Mouse (Mus musculus): Measurements from ENCODE around the gene Dlg1.

Dlg1 gene

GRCm38 (mm10) chr16:31844246-31844645, 181.0 kb downstream of the Dlg1 start:
- DNase-seq (ENCODE audit: inconsistent ontology term), result no peak

DNA sequence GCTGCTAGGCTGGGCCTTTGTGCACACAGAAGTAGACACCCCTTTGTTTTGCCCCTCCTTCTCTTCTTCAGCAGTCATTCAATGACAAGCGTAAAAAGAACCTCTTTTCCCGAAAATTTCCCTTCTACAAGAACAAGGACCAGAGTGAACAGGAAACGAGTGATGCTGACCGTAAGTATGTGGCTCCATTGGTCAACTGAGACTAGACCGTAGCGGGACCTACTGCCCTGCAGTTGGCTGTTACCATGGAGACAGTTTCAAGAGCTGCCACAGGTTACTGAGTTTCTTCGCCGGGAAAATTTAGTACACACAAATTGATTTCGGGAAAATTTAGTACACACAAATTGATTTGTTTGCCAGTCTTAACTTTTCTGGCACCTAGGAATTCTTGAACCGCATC, 183.5 kb downstream of the Dlg1 start:
- DNase-seq (ENCODE audit: inconsistent ontology term), result no peak

GRCm38 (mm10) chr16:31863920-31864319, 200.7 kb downstream of the Dlg1 start:
- no peak for DNase-seq (ENCODE audit: inconsistent ontology term)

DNA sequence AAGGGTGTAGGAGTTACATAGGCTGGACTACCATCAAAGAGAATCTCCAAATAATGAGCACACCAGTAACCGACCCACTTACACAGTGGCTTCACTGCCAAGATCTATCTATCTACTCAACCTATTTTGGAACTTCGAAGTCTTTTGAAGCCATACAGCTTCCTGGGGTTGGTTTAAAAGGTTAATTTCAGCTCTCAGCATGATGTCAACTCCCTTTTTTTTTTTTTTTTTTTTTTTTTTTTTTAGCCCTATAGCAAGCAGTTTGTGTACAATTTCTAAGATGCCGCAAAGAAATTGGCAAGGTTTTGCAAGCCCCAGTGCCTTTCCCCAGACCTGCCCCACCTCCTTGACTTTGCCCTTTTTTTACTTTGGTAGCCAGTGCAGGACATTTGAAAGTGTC, 202.0 kb downstream of the Dlg1 start:
- no peak for DNase-seq (ENCODE audit: inconsistent ontology term)

- no peak for DNase-seq (ENCODE audit: inconsistent ontology term)
Observed at GRCm38 (mm10) chr16:31866911-31867310, 203.7 kb downstream of the Dlg1 start.

DNA sequence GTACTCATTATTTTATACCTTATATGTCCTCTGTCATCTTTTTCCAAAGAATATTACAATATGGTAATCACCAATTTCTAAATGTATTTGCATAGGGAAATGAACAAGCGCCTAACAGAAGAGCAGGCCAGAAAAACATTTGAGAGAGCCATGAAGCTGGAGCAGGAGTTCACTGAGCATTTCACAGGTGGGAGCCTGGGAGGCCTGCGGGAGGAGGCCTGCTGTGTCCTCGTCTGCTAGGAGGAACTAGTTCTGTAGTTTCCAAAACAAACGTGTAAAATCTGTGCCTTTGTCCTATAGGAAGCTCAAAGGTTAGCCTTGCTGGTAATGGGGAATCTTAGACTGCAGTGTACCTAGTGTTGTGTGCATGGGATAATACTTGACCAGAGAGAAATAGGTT, 204.5 kb downstream of the Dlg1 start:
- DNase-seq (ENCODE audit: inconsistent ontology term), result no peak

DNA sequence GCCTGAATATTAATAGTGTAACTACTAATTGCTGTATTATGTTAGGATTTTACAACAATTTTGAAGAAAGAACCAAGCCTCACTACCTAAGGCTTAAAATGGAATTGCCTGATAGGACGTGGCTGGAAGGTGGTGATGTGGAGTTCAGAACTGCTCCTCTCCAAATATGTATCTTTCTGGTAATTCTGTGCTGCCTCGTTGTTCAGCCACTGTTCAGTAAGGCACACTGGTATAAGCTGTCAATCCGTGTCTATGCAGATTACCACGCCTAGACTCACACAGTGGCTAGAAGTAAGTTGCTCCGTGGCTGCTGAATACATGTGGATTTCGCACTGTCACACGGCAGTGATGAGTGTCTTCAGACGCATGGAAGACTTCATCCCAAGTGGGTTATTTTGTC, 210.5 kb downstream of the Dlg1 start:
- DNase-seq (ENCODE audit: inconsistent ontology term), result no peak

GRCm38 (mm10) chr16:31875391-31875790, 212.1 kb downstream of the Dlg1 start:
- DNase-seq (ENCODE audit: inconsistent ontology term), result no peak

DNA sequence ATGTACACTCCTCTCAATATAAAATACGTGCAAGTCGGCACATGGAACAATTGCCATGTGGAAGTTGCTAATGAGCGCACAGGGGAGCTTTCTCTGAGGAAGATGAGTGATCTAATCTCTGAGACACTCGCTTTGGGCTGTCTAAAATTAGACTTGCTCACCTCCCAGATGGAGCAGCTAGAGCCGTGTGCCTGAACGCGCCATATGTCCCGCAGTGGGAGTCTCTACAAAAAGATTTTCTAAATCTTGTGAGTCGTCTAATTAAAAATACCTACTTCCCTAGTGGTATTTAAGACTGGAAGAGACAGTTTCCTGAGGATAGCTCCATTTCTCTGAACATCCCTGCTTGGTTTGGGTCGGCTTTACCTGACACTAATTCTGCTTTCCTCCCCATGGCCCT, 213.1 kb downstream of the Dlg1 start:
- no peak for DNase-seq (ENCODE audit: inconsistent ontology term)

DNA sequence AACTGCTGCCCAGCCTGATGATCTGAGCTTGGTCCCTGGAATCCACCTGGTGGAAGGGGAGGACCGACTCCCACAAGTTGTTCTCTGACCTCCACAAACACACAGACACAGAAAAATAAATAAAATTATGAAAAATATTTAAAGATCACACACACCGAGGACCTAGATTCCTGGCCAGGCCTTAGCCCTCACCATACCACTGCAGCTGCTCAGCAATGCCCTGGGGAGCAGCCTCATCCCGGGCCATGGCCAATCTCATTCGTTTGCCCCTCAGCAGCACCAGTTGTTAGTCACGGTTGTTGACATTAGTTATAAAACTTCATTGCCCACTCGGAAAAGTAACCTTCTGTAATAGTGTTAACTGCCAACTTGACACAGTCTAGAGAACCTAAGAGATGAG, 214.8 kb downstream of the Dlg1 start:
- no peak for DNase-seq (ENCODE audit: inconsistent ontology term)

- peak; percentile 74 for DNase-seq (ENCODE audit: inconsistent ontology term)
Observed at GRCm38 (mm10) chr16:31878573-31879257, 215.5 kb downstream of the Dlg1 start, which contains the start of gene Meltf. Gene Meltf, plus strand, starts transcription at chr16:31878810.

DNA sequence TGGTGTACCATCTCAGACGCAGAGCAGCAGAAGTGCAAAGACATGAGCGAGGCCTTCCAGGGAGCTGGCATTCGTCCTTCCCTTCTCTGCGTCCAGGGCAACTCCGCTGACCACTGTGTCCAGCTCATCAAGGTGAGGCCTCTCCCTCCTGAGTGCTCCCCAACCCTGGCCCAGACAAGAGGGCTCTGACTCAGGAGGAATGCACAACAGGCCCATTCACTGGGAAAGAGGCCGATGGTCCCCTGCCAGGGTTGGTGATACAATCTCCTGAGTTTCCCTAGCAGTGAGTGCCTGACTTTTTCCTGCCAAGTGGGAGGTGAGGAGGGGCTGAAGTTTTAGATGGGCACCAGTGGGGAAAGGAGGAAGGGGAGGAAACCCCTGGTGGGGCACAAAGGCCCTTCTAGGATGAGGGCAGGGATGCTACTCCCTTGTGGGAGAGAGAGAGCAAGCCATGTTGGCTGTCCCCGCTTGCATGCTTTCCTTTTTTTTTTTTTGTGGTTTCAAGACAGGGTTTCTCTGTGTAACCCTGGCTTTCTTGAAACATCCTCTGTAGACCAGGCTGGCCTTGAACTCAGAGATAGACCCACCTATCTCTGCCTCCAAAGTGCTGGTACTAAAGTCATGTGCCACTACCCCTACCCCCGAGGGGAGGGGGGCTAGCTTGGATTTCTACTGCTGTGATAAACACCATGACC, 217.1 kb downstream of the Dlg1 start:
- peak; percentile 77 for DNase-seq (ENCODE audit: inconsistent ontology term)

- peak; percentile 42 for DNase-seq (ENCODE audit: inconsistent ontology term)
Observed at GRCm38 (mm10) chr16:31882381-31882908, 219.2 kb downstream of the Dlg1 start.

GRCm38 (mm10) chr16:31883302-31883701, 220.1 kb downstream of the Dlg1 start:
- DNase-seq (ENCODE audit: inconsistent ontology term), result peak; percentile 43

DNA sequence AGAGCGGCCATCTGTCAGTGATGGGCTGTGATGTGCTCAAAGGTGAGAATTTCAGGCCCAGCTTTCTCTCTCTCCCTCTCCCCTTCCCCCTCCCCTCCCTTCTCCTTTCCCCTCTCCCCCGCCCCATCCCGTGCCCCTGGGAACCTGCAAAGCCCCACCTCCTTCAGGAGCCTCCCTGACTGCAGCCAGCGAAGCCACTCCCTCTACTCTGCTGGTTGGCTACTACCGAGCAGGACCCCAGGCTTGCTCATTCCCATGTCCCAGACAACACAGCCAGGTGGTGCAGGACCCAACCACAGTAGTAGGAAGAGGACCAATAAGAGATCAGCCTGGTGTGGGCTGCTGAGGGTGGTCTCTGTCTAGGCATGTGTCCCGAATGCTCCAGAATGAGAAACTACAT, 220.7 kb downstream of the Dlg1 start:
- DNase-seq (ENCODE audit: inconsistent ontology term), result no peak

GRCm38 (mm10) chr16:31890907-31891306, 227.7 kb downstream of the Dlg1 start:
- no peak for DNase-seq (ENCODE audit: inconsistent ontology term)

GRCm38 (mm10) chr16:31893396-31894141, 230.3 kb downstream of the Dlg1 start:
- DNase-seq (ENCODE audit: inconsistent ontology term), result no peak

- DNase-seq (ENCODE audit: inconsistent ontology term), result no peak
Observed at GRCm38 (mm10) chr16:31896971-31897774, 233.9 kb downstream of the Dlg1 start.

DNA sequence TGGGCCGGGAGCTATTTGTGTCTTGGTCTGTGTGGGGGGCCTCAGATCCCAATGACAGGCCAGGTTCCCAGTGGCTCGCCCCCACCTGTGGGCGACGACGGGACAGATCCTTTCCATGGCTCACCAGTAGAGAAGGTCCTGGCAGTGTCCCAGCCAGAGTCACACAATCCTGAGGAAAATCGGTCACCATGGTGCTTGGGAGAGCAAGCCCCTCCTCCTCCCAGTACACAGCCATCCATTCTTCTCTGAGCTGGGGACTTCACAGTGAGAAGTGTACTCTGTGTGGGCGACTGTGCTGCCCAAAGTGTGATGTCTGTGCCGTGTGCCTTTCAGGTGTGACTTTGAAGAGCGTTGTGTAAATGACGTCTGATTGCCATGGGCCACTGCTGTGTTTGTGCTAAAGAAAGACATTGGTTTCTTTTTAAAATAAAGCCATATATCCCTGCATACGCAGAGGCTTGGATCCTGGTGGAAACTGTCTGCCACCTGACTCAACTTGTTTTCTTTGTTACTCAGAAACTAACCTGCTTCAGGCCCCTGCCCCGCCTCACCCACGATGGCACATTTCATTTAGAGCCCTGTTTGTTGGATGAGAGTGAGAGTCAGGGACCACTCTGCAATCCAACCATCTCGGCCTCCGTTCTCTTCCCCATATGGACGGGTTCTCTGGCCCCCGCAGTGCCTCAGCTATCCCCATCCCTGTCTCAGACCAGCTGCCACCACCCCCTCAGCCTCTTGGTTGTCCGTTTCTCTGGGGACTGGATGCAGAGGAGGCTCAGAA, 235.5 kb downstream of the Dlg1 start:
- peak; percentile 62 for DNase-seq (ENCODE audit: inconsistent ontology term)

DNA sequence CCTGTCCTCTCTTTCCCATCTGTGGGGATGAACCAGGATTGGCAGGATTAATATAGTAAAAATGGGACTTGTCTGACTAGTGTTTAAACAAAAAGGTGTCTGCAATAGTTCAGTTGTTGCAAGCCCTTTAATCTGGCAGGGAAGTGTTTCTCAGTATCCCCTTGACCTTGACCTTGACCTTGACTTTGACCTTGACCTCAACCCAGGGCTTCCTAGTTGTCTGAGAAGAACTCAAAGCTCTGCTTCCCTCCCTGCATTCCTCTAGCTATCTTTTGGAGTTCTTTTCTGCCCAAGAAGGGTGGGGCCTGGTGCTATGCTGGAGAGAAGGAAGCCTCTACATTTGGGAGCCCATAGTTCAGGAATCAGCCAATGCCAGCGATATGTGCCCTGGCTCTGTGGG, 238.6 kb downstream of the Dlg1 start:
- no peak for DNase-seq (ENCODE audit: inconsistent ontology term)

- no peak for DNase-seq (ENCODE audit: inconsistent ontology term)
Observed at GRCm38 (mm10) chr16:31903239-31903638, 240.0 kb downstream of the Dlg1 start.
